Mouse (Mus musculus): ENCODE data around the gene Nuak1. TPM values are rescaled to one million over a fixed set of nuclear protein-coding genes. Genes with fewer than 3 reads are reported as not detected.

Nuak1 gene
- 10 to 100 TPM in 1 of 2 experiments, 1 to 10 TPM in 1; 9.4 to 13.7 TPM for total RNA-seq (2023)

GRCm38 (mm10) chr10:84440541-84441433 is at the start of gene Nuak1:
Gene Nuak1 (minus strand): TSS chr10:84440597.

Other genes with a start within 250 kb of the Nuak1 start
- 10 to 100 TPM; 32.8 to 36.4 TPM for gene Ckap4, start 93.5 kb upstream of the Nuak1 start, total RNA-seq (2023)
- gene Tcp11l2, start 136.0 kb upstream of the Nuak1 start, total RNA-seq (2023) = 10 to 100 TPM; 58.4 to 60.5 TPM
- 10 to 100 TPM; 24.9 to 31.1 TPM for gene Polr3b, start 181.7 kb upstream of the Nuak1 start, total RNA-seq (2023)

All from monocyte, adult 59 days (primary cell).